Mouse (Mus musculus) lung, embryonic 15.5 days (tissue): Measurements from ENCODE around the gene Gm11020. TPM values are rescaled to one million over a fixed set of nuclear protein-coding genes. Genes with fewer than 3 reads are reported as not detected.

Source experiments
- ATAC-seq: fragments of 200-750 bp; cut with Nextera tagmentation; 2 replicates; pipeline ENCODE4 v1.8.0; 2017; ENCODE audit warnings: moderate number of reproducible peaks, borderline replicate concordance; ENCODE audit not compliant: low FRiP score, low TSS enrichment; ENCODE audit errors: extremely low read depth
- H3K27ac ChIP-seq: fragments of 300-500 bp; sonication (generic); 2 replicates; pipeline ENCODE4 v1.5.1; 2015; ENCODE audit warnings: moderate library complexity, mild to moderate bottlenecking, inconsistent platforms
- H3K27me3 ChIP-seq: fragments of 300-500 bp; sonication (generic); 2 replicates; pipeline ENCODE4 v1.6.1; 2015; ENCODE audit warnings: inconsistent platforms
- H3K36me3 ChIP-seq: fragments of 300-500 bp; sonication (generic); 2 replicates; pipeline ENCODE4 v1.6.1; 2015; ENCODE audit warnings: inconsistent platforms
- H3K4me1 ChIP-seq: fragments of 300-500 bp; sonication (generic); 2 replicates; pipeline ENCODE4 v1.6.1; 2015; ENCODE audit warnings: inconsistent platforms
- H3K4me2 ChIP-seq: fragments of 300-500 bp; sonication (generic); 2 replicates; pipeline ENCODE4 v1.6.1; 2015; ENCODE audit warnings: inconsistent platforms, mild to moderate bottlenecking, moderate library complexity
- H3K4me3 ChIP-seq: fragments of 300-500 bp; sonication (generic); 2 replicates; pipeline ENCODE4 v1.5.1; 2015; ENCODE audit warnings: mild to moderate bottlenecking, inconsistent platforms
- H3K9ac ChIP-seq: fragments of 300-500 bp; sonication (generic); 2 replicates; pipeline ENCODE4 v1.6.1; 2015; ENCODE audit warnings: inconsistent platforms
- H3K9me3 ChIP-seq: fragments of 300-500 bp; sonication (generic); 2 replicates; pipeline ENCODE4 v1.6.1; 2016; ENCODE audit warnings: inconsistent platforms
- WGBS: fragments of 180-500 bp; shearing (Covaris S2); methylation state at CpG from one replicate; pipeline ENCODE4 v1.1.7; 2015; 5-methylcytosine and 5-hydroxymethylcytosine counted together
- polyA plus RNA-seq: library from polyadenylated mRNA; unstranded; fragments of >200 nt; fragmentation: Nextera tagmentation; extraction: Ambion mirVana; gene quantifications from 2 replicates; pipeline ENCODE4 v1.2.1, GENCODE M21; 2015

Gene Gm11020
- polyA plus RNA-seq, 1 experiment from 2014 or later = not detected

GRCm38 (mm10) chr8:104333786-104334185 is 12.4 kb downstream of the Gm11020 start:
- Histone ChIP-seq H3K9ac (no peak overlapping the region), H3K36me3 (no peaks in the 10 kb centered on the region), H3K4me2 (no peak overlapping the region), H3K4me3 (no peak overlapping the region), H3K27me3 (no peaks in the 10 kb centered on the region), H3K9me3 (no peaks in the 10 kb centered on the region), H3K27ac (no peak overlapping the region), H3K4me1 (no peaks in the 10 kb centered on the region)
- ATAC-seq = no peak
- WGBS = 48% methylated on average over 5 of the region's 5 CpGs

GRCm38 (mm10) chr8:104334196-104334595 is 12.8 kb downstream of the Gm11020 start:
- Histone ChIP-seq H3K4me2 (no peak overlapping the region), H3K4me1 (peaks cover under 1% of the 10 kb centered on the region; the same call in 1 of the 2 replicates)
- ATAC-seq = no peak

GRCm38 (mm10) chr8:104336806-104337205 is 15.4 kb downstream of the Gm11020 start:
- no peaks in the 10 kb centered on the region for H3K9me3 ChIP-seq
- H3K27ac ChIP-seq = no peak overlapping the region
- WGBS = 82% methylated on average over 1 of the region's 1 CpGs
- H3K4me3 ChIP-seq = no peak overlapping the region
- H3K9ac ChIP-seq = no peak overlapping the region
- ATAC-seq = no peak
- no peaks in the 10 kb centered on the region for H3K36me3 ChIP-seq
- H3K27me3 ChIP-seq = no peaks in the 10 kb centered on the region
- no peak overlapping the region for H3K4me2 ChIP-seq
- peaks cover 12% of the 10 kb centered on the region for H3K4me1 ChIP-seq

More at GRCm38 (mm10) chr8:104334196-104334595, 12.8 kb downstream of the Gm11020 start:
- Histone ChIP-seq H3K9me3 (no peaks in the 10 kb centered on the region), H3K4me3 (no peak overlapping the region), H3K36me3 (no peaks in the 10 kb centered on the region), H3K9ac (no peak overlapping the region), H3K27me3 (no peaks in the 10 kb centered on the region), H3K27ac (no peak overlapping the region)
- 28% methylated on average over 1 of the region's 1 CpGs for WGBS

GRCm38 (mm10) chr8:104337890-104338289 is 16.5 kb downstream of the Gm11020 start:
- H3K36me3 ChIP-seq = no peaks in the 10 kb centered on the region
- 47% methylated on average over 3 of the region's 3 CpGs for WGBS
- H3K27ac ChIP-seq = no peak overlapping the region
- no peaks in the 10 kb centered on the region for H3K27me3 ChIP-seq
- no peak overlapping the region for H3K4me2 ChIP-seq
- H3K4me1 ChIP-seq = peaks cover 22% of the 10 kb centered on the region
- no peaks in the 10 kb centered on the region for H3K9me3 ChIP-seq
- H3K4me3 ChIP-seq = no peak overlapping the region
- no peak for ATAC-seq
- no peak overlapping the region for H3K9ac ChIP-seq

- H3K36me3 ChIP-seq = 0 out of 2 replicates have a peak, but pooled peaks cover 5% of the 10 kb centered on the region
- H3K27ac ChIP-seq = peak within 1 kb of the TSS; percentile 84
- 12% methylated on average over 18 of the region's 18 CpGs for WGBS
- no peaks in the 10 kb centered on the region for H3K27me3 ChIP-seq
- ATAC-seq = no peak
- peak within 1 kb of the TSS; percentile 68 for H3K4me3 ChIP-seq
- peak within 1 kb of the TSS; percentile 87 for H3K9ac ChIP-seq
- H3K9me3 ChIP-seq = no peaks in the 10 kb centered on the region
- peaks cover 22% of the 10 kb centered on the region for H3K4me1 ChIP-seq
- peak within 1 kb of the TSS; percentile 87 for H3K4me2 ChIP-seq
Observed at GRCm38 (mm10) chr8:104339229-104339982, 18.0 kb downstream of the Gm11020 start, which contains the start of gene Cmtm3. Gene Cmtm3, plus strand, starts transcription at chr8:104339410.

GRCm38 (mm10) chr8:104339983-104340232 is 18.5 kb downstream of the Gm11020 start:
- peak; percentile 27; the same call in 1 of the 2 replicates for ATAC-seq
- peak overlapping the region; percentile 87 for H3K9ac ChIP-seq
- H3K4me1 ChIP-seq = peaks cover 22% of the 10 kb centered on the region
- H3K27ac ChIP-seq = peak overlapping the region; percentile 84
- peak overlapping the region; percentile 87 for H3K4me2 ChIP-seq
- H3K36me3 ChIP-seq = 0 out of 2 replicates have a peak, but pooled peaks cover 7% of the 10 kb centered on the region
- no peaks in the 10 kb centered on the region for H3K27me3 ChIP-seq
- under 1% methylated on average over 6 of the region's 6 CpGs for WGBS
- H3K4me3 ChIP-seq = peak overlapping the region; percentile 68
- no peaks in the 10 kb centered on the region for H3K9me3 ChIP-seq

GRCm38 (mm10) chr8:104340233-104341105 is 19.1 kb downstream of the Gm11020 start:
- peak overlapping the region; percentile 87 for H3K9ac ChIP-seq
- peak overlapping the region; percentile 84 for H3K27ac ChIP-seq
- no peaks in the 10 kb centered on the region for H3K9me3 ChIP-seq
- ATAC-seq = peak; percentile 88
- under 1% methylated on average over 52 of the region's 54 CpGs for WGBS
- H3K27me3 ChIP-seq = no peaks in the 10 kb centered on the region
- H3K36me3 ChIP-seq = peaks cover 12% of the 10 kb centered on the region; the same call in 1 of the 2 replicates
- peak overlapping the region; percentile 68 for H3K4me3 ChIP-seq
- peak overlapping the region; percentile 87 for H3K4me2 ChIP-seq
- H3K4me1 ChIP-seq = peaks cover 22% of the 10 kb centered on the region

- peaks cover 22% of the 10 kb centered on the region for H3K4me1 ChIP-seq
- peak overlapping the region; percentile 87 for H3K9ac ChIP-seq
- no peaks in the 10 kb centered on the region for H3K27me3 ChIP-seq
- ATAC-seq = peak; percentile 70
- no peaks in the 10 kb centered on the region for H3K9me3 ChIP-seq
- peak overlapping the region; percentile 84 for H3K27ac ChIP-seq
- peaks cover 18% of the 10 kb centered on the region; the same call in 1 of the 2 replicates for H3K36me3 ChIP-seq
- peak overlapping the region; percentile 68 for H3K4me3 ChIP-seq
- peak overlapping the region; percentile 87 for H3K4me2 ChIP-seq
- 0% methylated on average over 24 of the region's 24 CpGs for WGBS
Observed at GRCm38 (mm10) chr8:104341106-104341561, 19.8 kb downstream of the Gm11020 start.

GRCm38 (mm10) chr8:104341678-104342077 is 20.3 kb downstream of the Gm11020 start:
- H3K27ac ChIP-seq = peak overlapping the region; percentile 31; the same call in 1 of the 2 replicates
- WGBS = 39% methylated on average over 6 of the region's 6 CpGs
- ATAC-seq = no peak
- H3K27me3 ChIP-seq = no peaks in the 10 kb centered on the region
- peaks cover 22% of the 10 kb centered on the region for H3K4me1 ChIP-seq
- peaks cover 23% of the 10 kb centered on the region; the same call in 1 of the 2 replicates for H3K36me3 ChIP-seq
- peak overlapping the region; percentile 87 for H3K9ac ChIP-seq
- no peaks in the 10 kb centered on the region for H3K9me3 ChIP-seq
- peak overlapping the region; percentile 87 for H3K4me2 ChIP-seq
- H3K4me3 ChIP-seq = peak overlapping the region; percentile 68

- H3K27ac ChIP-seq = no peak overlapping the region
- no peak overlapping the region for H3K9ac ChIP-seq
- peaks cover 30% of the 10 kb centered on the region; the same call in 1 of the 2 replicates for H3K36me3 ChIP-seq
- no peak for ATAC-seq
- 61% methylated on average over 5 of the region's 5 CpGs for WGBS
- H3K9me3 ChIP-seq = no peaks in the 10 kb centered on the region
- no peak overlapping the region for H3K4me3 ChIP-seq
- H3K4me2 ChIP-seq = peak overlapping the region; percentile 87; the same call in 1 of the 2 replicates
- H3K4me1 ChIP-seq = peaks cover 22% of the 10 kb centered on the region
- H3K27me3 ChIP-seq = no peaks in the 10 kb centered on the region
Observed at GRCm38 (mm10) chr8:104342426-104342825, 21.1 kb downstream of the Gm11020 start.

GRCm38 (mm10) chr8:104343957-104344356 is 22.6 kb downstream of the Gm11020 start:
- no peak overlapping the region for H3K4me3 ChIP-seq
- no peak overlapping the region for H3K27ac ChIP-seq
- no peak overlapping the region for H3K9ac ChIP-seq
- no peak for ATAC-seq
- no peak overlapping the region for H3K4me2 ChIP-seq
- 9% methylated on average over 7 of the region's 7 CpGs for WGBS
- H3K9me3 ChIP-seq = no peaks in the 10 kb centered on the region
- H3K36me3 ChIP-seq = peaks cover 35% of the 10 kb centered on the region
- no peaks in the 10 kb centered on the region for H3K27me3 ChIP-seq
- H3K4me1 ChIP-seq = peaks cover 22% of the 10 kb centered on the region
